Mouse (Mus musculus) embryo, embryonic 10 days (tissue): Measurements from ENCODE around the gene Gpr31b.
"Not testable (repeated sequence)": the region's sequence is repeated elsewhere in the genome, so short reads cannot be mapped to it uniquely, and the experiment has no call there.

Source experiments
- DNase-seq: peaks from one replicate; pipeline ENCODE4 v3.0.0-alpha.2; 2015; ENCODE audit warnings: low spot score

Gene Gpr31b

GRCm38 (mm10) chr17:13052124-13052813, at the start of gene Gpr31b:
Gpr31b (minus strand) TSS chr17:13052296.
- DNase-seq, result not testable (repeated sequence)

GRCm38 (mm10) chr17:13092960-13093359, 40.9 kb upstream of the Gpr31b start:
- DNase-seq, result not testable (repeated sequence)

- DNase-seq, result not testable (repeated sequence)
Measured at GRCm38 (mm10) chr17:13092100-13092764, 40.1 kb upstream of the Gpr31b start.

GRCm38 (mm10) chr17:13091510-13091909, 39.4 kb upstream of the Gpr31b start:
- not testable (repeated sequence) for DNase-seq

- DNase-seq, result not testable (repeated sequence)
Measured at GRCm38 (mm10) chr17:13069227-13069626, 17.1 kb upstream of the Gpr31b start.

- not testable (repeated sequence) for DNase-seq
Measured at GRCm38 (mm10) chr17:13067864-13068385, 15.8 kb upstream of the Gpr31b start.

- DNase-seq, result not testable (repeated sequence)
Measured at GRCm38 (mm10) chr17:13062882-13063281, 10.8 kb upstream of the Gpr31b start.

- DNase-seq, result not testable (repeated sequence)
Measured at GRCm38 (mm10) chr17:13060804-13061203, 8.7 kb upstream of the Gpr31b start, which contains the start of gene Tcp10b. Tcp10b (plus strand) TSS chr17:13061104.

GRCm38 (mm10) chr17:13043846-13044673, 8.0 kb downstream of the Gpr31b start:
- peak; percentile 81 for DNase-seq

- not testable (repeated sequence) for DNase-seq
Measured at GRCm38 (mm10) chr17:13036627-13037192, 15.4 kb downstream of the Gpr31b start.

GRCm38 (mm10) chr17:13013316-13013715, 38.8 kb downstream of the Gpr31b start:
- DNase-seq, result no peak

- peak; percentile 45 for DNase-seq
Measured at GRCm38 (mm10) chr17:13009887-13010286, 42.2 kb downstream of the Gpr31b start.

GRCm38 (mm10) chr17:13008528-13008927, 43.6 kb downstream of the Gpr31b start:
- DNase-seq, result no peak

- peak; percentile 99 for DNase-seq
Measured at GRCm38 (mm10) chr17:13007730-13008425, 44.2 kb downstream of the Gpr31b start.

GRCm38 (mm10) chr17:13006984-13007383, 45.1 kb downstream of the Gpr31b start:
- DNase-seq, result no peak

- not testable (repeated sequence) for DNase-seq
Measured at GRCm38 (mm10) chr17:13006546-13006945, 45.5 kb downstream of the Gpr31b start, which contains the start of gene Sod2. Sod2 (plus strand) TSS chr17:13006846.

GRCm38 (mm10) chr17:13004436-13004835, 47.7 kb downstream of the Gpr31b start:
- DNase-seq, result not testable (repeated sequence)

GRCm38 (mm10) chr17:13002243-13002642, 49.9 kb downstream of the Gpr31b start:
- DNase-seq, result not testable (repeated sequence)
